Mouse (Mus musculus) lung, embryonic 16.5 days (tissue): Measurements from ENCODE around the gene Invs. TPM values are rescaled to one million over a fixed set of nuclear protein-coding genes. Genes with fewer than 3 reads are reported as not detected.

ENCODE experiments used
- ATAC-seq: fragments of 200-750 bp; cut with Nextera tagmentation; 2 replicates; pipeline ENCODE4 v1.8.0; 2017; ENCODE audit warnings: low read depth, mild to moderate bottlenecking, moderate library complexity
- H3K27ac ChIP-seq: fragments of 300-500 bp; sonication (generic); 2 replicates; pipeline ENCODE4 v1.5.1; 2014; ENCODE audit warnings: mild to moderate bottlenecking, control low read depth, low read length
- H3K27me3 ChIP-seq: fragments of 300-500 bp; sonication (generic); 2 replicates; pipeline ENCODE4 v1.6.1; 2014; ENCODE audit warnings: low read depth, low read length, mixed read lengths; ENCODE audit not compliant: control insufficient read depth, insufficient read depth
- H3K36me3 ChIP-seq: fragments of 300-500 bp; sonication (generic); 2 replicates; pipeline ENCODE4 v1.6.1; 2014; ENCODE audit warnings: low read length; ENCODE audit not compliant: control insufficient read depth, insufficient read depth
- H3K4me1 ChIP-seq: fragments of 300-500 bp; sonication (generic); replicated peaks from 2 replicates; pipeline ENCODE4 v1.6.1; 2014; ENCODE audit warnings: low read length, mixed read lengths; ENCODE audit not compliant: control insufficient read depth, insufficient read depth
- H3K4me2 ChIP-seq: fragments of 300-500 bp; sonication (generic); 2 replicates; pipeline ENCODE4 v1.6.1; 2014; ENCODE audit warnings: low read depth, low read length, control low read depth
- H3K4me3 ChIP-seq: fragments of 300-500 bp; sonication (generic); 2 replicates; pipeline ENCODE4 v1.5.1; 2014; ENCODE audit warnings: mild to moderate bottlenecking, low read length, control low read depth
- H3K9ac ChIP-seq: fragments of 300-500 bp; sonication (generic); 2 replicates; pipeline ENCODE4 v1.6.1; 2014; ENCODE audit warnings: low read length, control low read depth
- H3K9me3 ChIP-seq: fragments of 300-500 bp; sonication (generic); 2 replicates; pipeline ENCODE4 v1.6.1; 2016; ENCODE audit warnings: low read length; ENCODE audit not compliant: control insufficient read depth
- WGBS: fragments of 180-500 bp; shearing (Covaris S2); extraction: QIAGEN DNeasy Blood & Tissue Kit; methylation state at CpG from one replicate; pipeline ENCODE4 v1.1.7; 2014; 5-methylcytosine and 5-hydroxymethylcytosine counted together
- polyA plus RNA-seq: library from polyadenylated mRNA; unstranded; fragments of >200 nt; fragmentation: Nextera tagmentation; extraction: Ambion mirVana; gene quantifications from 2 replicates; pipeline ENCODE4 v1.2.1, GENCODE M21; 2015

Gene Invs
- polyA plus RNA-seq, 1 experiment from 2014 or later, result 10.0 TPM

- Histone ChIP-seq H3K4me3 (no peak overlapping the region), H3K4me1 (peaks cover 11% of the 10 kb centered on the region), H3K36me3 (peaks cover 11% of the 10 kb centered on the region; the same call in 1 of the 2 replicates), H3K9me3 (no peaks in the 10 kb centered on the region), H3K27ac (no peak overlapping the region), H3K4me2 (peak overlapping the region; percentile 74), H3K27me3 (no peaks in the 10 kb centered on the region), H3K9ac (no peak overlapping the region)
- 62% methylated on average over 1 of the region's 1 CpGs for WGBS
- no peak for ATAC-seq
Measured at GRCm38 (mm10) chr4:48470977-48471376, 191.4 kb downstream of the Invs start.

GRCm38 (mm10) chr4:48472052-48472791 lies 192.7 kb downstream of the Invs start:
- H3K4me2 ChIP-seq, result peak overlapping the region; percentile 74
- peak overlapping the region; percentile 82 for H3K27ac ChIP-seq
- peak overlapping the region; percentile 99 for H3K4me3 ChIP-seq
- ATAC-seq, result 0 out of 2 replicates have a peak, but pooled peaks have one; percentile 4
- H3K27me3 ChIP-seq, result no peaks in the 10 kb centered on the region
- H3K9me3 ChIP-seq, result no peaks in the 10 kb centered on the region
- peak overlapping the region; percentile 97 for H3K9ac ChIP-seq
- 7% methylated on average over 12 of the region's 12 CpGs for WGBS
- H3K36me3 ChIP-seq, result 0 out of 2 replicates have a peak, but pooled peaks cover 9% of the 10 kb centered on the region
- peaks cover 11% of the 10 kb centered on the region for H3K4me1 ChIP-seq

DNA sequence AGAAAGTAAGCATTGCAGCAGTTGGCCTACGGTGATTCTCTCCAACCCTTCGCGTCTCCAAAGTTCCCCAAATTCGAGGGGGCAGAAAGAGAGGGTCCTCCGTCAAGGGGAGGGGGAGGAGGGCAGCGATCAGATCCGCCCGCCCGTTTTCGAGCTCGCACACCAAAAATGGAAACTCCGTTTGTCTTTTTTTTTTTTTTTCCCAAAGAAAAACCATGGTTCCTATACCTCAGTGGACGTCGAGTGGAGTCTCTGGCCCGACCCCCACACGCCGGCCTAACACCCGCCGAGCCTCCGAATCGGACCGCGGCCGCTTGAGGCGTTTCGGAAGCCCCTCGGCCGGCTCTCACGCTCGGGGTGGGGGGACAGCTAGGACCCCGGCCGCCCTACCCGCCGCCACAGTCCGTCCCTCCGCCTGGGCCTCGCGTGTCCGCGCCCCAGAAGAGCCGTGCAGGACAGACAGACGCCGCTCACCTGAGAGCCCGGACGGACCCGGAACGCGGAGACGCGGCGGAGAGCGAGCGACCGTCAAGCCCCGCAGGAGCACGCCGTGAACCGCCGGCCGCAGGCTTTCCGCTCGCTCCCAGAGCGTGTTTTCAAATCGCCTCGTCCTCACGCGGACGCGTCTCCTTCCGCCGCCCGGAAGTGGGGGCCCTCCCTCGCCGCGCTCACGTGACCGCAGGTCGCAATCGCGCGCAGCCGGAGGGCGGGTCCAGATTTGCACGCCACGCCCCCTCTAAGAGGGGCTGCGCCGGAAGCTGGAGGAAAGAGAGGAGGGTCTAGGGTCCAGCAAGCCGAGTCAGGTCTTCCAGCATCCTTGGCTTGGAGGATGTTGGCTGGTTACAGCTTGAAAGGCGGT lies 193.5 kb downstream of the Invs start, which contains the start of gene Tex10:
TSS of gene Tex10 (minus strand) at position 668 of the 859 bp plus-strand sequence.
- Histone ChIP-seq H3K27ac (peak within 1 kb of the TSS; percentile 82), H3K9me3 (no peaks in the 10 kb centered on the region), H3K9ac (peak within 1 kb of the TSS; percentile 97), H3K36me3 (0 out of 2 replicates have a peak, but pooled peaks cover 6% of the 10 kb centered on the region), H3K4me1 (peaks cover 11% of the 10 kb centered on the region), H3K4me2 (peak within 1 kb of the TSS; percentile 74), H3K4me3 (peak within 1 kb of the TSS; percentile 99), H3K27me3 (no peaks in the 10 kb centered on the region)
- ATAC-seq, result peak; percentile 97
- under 1% methylated on average over 89 of the region's 89 CpGs for WGBS

DNA sequence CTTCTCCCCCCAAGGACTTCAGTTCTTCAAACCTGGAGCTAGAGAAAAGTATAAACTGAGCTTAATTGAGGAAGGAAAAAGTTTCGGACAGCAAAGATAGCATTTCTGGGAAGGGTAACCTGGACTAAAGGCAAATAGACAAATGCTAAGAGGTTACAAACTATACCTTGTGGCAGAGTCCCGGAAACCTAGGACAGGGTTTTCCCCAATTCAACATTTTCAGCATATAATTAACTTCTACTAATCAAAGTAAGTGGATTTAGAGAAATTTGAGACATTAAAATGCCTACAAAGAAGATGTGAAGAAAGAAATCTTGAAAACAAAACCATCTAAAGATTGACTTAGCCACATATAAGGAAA lies 194.1 kb downstream of the Invs start:
- whole genome bisulfite sequencing, result 80% methylated on average over 2 of the region's 2 CpGs
- H3K4me2 ChIP-seq, result peak overlapping the region; percentile 74
- peak overlapping the region; percentile 97 for H3K9ac ChIP-seq
- no peaks in the 10 kb centered on the region for H3K27me3 ChIP-seq
- H3K4me1 ChIP-seq, result peaks cover 11% of the 10 kb centered on the region
- ATAC-seq, result no peak
- 0 out of 2 replicates have a peak, but pooled peaks cover under 1% of the 10 kb centered on the region for H3K36me3 ChIP-seq
- H3K27ac ChIP-seq, result peak overlapping the region; percentile 17; the same call in 1 of the 2 replicates
- peaks cover 2% of the 10 kb centered on the region; the same call in 1 of the 2 replicates for H3K9me3 ChIP-seq
- H3K4me3 ChIP-seq, result peak overlapping the region; percentile 99

DNA sequence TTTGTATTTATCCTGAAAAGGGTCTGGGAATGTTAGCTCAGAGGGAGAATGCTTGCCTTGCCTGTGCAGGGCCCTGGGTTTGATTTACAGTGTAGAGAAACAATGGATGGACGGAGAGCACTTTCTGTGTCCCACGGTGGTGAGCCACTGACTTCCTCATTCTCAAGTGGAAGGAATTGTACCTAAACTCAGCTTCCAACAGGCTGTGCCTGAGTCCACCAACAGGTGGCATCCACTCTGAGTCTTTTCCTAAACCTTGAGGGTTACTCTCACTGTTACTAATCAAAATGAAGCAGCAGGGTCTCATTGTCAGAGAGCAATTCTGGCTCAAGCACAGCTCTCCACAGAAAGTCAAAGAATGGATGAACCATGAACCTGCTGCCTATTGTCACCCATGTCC lies 201.7 kb downstream of the Invs start:
- Histone ChIP-seq H3K27me3 (no peaks in the 10 kb centered on the region), H3K4me3 (no peak overlapping the region), H3K4me2 (no peak overlapping the region), H3K27ac (no peak overlapping the region), H3K36me3 (no peaks in the 10 kb centered on the region), H3K9me3 (peaks cover 3% of the 10 kb centered on the region; the same call in 1 of the 2 replicates), H3K9ac (no peak overlapping the region), H3K4me1 (no peaks in the 10 kb centered on the region)
- ATAC-seq, result no peak
- WGBS, result 25% methylated on average over 2 of the region's 2 CpGs

Other genes with a start within 250 kb of the Invs start
- 0.08 and 0.11 TPM in 2 replicates for gene Nr4a3, start 234.6 kb upstream of the Invs start, polyA plus RNA-seq
- 29.2 and 33.5 TPM in 2 replicates for gene Stx17, start 154.8 kb upstream of the Invs start, polyA plus RNA-seq
- gene Erp44, start 202 bp upstream of the Invs start, polyA plus RNA-seq, result 88.4 and 95.8 TPM in 2 replicates
- gene Tex10, start 193.7 kb downstream of the Invs start, polyA plus RNA-seq, result 44.8 and 46.2 TPM in 2 replicates